Mouse (Mus musculus) kidney, adult 8-10 months (tissue): ENCODE data around the gene Proser2.
"Not testable (repeated sequence)": the region's sequence is repeated elsewhere in the genome, so short reads cannot be mapped to it uniquely, and the experiment has no call there.

Experiments
- DNase-seq, 2 experiments: peaks; one replicate each; pipeline ENCODE4 v3.0.0; 2022

Proser2 gene

DNA sequence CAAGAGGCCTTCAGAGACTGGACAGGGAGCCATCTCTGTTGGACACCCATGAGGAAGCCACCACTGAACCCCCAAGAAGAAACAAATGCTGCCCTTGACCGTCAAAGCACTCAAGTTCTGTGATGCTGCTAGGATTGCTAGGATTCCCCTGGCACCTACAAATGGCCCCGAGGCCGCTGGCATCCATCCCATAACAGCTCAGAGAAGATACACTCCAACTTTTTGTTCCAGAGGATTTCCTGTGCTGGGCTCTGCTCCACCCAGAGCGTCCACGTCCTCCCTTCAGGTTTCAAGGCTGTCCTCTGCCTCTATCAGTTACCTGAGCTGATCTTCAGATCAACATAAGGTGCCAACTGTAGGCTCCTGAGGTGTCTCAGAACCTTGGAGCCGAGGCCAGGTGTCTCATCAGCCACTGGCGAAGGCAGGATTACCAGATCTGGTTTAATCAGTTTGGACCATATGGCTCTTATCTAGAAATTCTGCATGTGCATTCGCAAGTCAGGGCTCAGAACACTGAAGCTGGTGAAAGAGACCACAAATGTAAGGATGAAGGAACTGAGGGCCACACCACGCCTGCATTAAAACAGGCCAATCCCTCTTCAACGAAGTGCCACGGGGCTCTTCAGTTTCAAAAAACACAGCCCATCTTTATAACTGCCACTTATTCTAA lies 1.7 kb downstream of the Proser2 start:
- no peak for DNase-seq

DNA sequence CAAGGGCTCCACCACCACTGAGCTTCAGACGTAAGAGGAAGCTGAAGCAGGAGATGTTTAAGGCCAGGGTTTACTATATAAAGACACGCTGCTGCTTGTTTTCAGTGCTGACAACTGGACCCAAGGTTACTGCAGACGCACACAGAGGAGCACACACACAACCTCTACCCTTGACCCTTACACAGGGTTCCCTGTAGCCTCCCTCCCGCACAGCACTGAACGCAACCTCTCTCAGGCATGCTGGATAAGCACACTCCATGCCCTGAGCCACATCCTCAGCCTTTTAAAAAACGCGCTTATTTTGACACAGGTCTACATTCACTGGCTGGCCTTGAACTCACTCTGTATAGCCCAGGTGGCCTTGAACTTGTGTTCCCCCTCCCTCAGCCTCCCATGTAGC lies 7.0 kb downstream of the Proser2 start:
- no peak for DNase-seq

DNA sequence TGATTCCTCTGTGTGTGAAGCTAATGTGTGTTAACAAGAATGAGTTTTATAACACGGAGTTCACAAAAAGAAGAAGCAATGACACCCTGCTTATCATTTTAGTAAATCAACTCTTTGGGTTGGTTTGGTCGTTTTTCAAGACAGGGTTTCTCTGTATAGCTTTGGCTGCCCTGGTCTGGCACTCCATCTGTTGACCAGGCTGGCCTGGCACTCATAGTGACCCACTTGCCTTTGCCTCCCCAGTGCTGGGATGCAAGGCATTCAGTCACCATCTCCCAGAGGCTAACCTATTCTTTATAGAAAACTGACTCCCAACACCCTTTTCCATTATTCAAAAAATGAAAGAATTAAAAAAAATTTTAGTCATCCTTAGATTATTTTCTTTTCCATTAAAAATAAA lies 8.9 kb downstream of the Proser2 start:
- no peak for DNase-seq

DNA sequence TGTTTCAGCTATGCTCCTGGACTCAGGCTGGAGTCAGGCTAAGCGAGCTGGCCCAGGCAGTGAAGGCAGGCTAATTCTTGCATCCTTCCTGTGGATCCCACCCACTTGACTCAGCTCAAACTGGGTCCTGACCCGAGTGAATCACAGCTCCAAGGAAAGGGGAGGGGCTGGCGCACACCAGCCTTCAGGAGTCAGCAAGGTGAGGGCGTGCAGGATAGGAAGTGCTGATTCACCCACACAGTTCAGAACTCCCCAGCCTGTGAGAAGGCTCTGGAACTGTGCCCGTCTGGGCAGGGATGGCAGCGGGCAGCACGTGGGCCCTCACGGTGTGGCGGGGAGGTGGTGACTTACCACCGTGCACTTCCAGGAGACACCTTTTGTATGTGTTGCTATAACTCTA lies 11.8 kb downstream of the Proser2 start:
- DNase-seq, result peak; percentile 46 to 54

DNA sequence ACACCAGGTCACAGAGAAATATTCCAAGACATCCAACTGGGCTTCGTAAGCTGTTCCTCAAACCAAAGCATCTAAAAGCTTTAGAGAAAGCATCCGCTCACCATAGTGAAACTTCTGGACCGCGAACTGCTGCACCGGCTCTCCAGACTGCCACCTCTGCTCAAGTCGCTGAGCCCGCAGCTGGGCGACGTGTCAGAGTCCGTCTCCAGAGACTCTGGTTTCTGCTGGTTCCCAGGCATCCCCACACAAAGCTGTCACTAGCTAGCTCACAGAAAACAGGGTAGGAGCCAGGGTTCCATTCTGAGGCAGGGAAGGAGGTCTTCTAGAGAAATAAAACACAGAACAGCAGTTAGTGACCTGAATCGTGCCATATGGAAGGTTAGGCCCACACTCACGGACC lies 16.2 kb downstream of the Proser2 start:
- no peak for DNase-seq

DNA sequence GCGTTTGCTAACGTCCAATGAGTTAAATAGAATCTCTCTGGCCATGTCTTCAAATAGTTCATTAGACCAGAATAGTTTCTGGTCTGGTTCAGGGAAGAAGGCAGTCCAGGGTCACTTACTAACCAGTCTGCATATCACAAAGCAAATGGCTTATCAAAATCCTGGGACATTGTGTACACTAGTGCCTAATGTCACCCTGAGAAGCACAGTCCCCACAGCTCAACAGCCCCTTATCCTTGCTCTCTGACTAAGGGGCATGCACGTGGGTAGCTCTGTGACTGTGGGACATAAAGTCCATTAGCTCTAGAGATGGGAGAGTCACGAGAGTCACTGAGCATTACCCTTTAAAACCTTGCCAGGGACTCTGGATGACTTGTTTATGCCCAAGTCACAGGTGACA lies 17.4 kb downstream of the Proser2 start:
- no peak for DNase-seq

DNA sequence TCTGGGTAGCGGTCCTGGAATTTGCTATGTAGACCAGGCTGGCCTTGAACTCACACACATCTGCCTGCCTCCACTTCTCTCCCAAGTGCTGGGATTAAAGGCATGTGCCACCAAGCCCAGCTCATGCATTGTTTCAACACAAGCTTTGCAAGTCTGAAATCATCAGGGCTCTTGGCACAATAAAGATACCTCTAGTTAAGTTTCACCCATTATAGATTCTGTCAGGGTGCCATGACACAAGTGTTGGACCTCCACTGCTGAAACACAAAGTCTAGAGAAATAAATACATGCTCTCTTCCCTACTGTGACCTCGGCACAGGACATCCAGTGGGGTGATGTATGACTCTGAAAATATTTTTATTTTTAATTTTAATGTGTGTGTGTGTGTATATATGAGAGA lies 24.6 kb downstream of the Proser2 start:
- DNase-seq, result no peak

DNA sequence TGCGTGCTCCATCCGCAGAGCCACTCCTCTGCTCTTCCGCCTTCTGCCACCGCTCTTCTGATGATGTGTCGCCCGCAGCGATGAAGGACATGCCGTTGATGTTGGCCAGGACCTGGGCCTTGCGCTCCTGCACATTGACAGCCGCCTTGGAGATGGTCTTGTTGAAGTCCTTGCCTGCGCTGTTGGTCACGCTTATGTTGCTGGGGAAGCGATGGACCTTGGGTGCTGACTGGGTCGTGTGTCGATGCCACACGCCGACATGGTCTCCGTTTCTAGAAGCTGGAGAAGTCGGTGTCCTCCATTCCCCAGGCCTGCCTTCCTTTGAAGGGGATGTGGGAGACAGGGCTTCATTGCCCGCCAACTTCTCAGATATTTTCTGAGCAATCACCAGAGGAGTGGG lies 29.3 kb downstream of the Proser2 start:
- no peak for DNase-seq

DNA sequence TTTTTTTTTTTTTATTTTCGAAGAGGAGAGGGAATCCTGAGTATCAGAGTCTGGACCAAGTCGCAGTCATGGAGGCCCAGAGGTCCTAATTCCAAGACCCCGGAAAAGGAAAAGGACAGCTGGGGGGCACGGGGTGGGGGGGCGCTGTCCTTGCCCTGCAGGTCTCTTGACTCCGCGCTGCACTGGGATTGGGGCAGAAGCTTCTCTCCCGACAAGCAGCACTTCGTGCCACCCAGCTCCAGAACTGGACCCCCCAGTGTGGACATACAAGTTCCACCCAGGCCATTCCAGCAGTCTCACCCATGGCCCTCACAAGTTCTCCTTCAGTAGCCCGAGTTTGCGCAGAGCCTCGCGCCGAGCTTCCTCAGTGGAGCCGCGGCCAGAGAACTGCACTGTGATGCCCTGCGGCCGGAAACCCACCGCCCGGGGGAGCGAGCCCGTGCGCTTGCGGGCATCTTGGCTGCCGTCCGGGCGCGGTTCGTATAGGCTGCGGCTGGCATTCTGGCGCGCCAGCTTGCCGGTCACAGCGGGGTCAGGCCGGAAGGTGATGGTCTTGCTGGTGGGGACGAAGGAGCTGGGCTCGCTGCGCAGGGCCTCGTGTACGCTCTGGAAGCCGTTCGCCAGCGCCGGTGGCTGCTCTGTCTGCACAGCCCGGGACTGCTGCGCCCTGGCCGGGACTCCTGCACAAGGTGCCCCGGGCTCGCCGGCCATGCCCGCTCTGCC lies 29.8 kb downstream of the Proser2 start:
- DNase-seq, result no peak

DNA sequence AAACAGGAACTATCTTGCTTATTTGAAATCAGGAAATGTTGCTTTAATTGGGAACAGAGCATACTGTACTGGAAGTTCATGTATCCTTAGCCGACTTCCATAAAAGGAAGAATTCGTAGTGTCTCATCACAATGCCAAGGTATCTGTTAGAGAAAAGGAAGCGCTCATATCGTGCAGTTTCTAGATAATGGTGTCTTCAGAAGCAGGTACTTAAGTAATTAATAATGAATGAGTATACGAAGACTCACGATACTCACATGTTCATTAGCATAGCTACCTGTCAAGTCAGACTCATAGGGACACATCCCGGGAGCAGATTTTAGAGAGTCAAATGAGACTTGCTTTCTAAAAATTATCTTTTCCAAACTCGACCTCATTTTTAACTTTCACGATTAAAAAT lies 30.6 kb downstream of the Proser2 start:
- DNase-seq, result no peak

DNA sequence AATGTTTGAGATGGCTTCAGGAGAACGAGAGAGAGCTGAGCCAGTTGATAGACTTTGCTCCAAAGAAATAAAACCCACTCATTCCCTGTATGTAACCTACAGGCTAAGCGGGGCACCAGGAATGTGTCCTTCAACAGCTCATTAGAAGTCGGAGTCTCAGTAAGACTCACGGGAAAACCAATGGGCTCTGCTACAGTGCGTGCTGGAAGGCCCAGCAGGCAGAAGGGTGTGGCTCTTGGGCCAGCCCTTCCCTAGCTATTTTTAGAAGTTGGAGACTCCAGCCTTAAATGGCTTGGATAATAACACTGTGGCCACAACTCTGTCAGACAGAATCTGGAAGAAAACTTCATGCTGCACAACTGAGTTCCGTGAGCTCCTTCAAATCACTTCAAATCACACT lies 31.1 kb downstream of the Proser2 start:
- DNase-seq, result peak in 1 of 2 experiments; percentile 15

DNA sequence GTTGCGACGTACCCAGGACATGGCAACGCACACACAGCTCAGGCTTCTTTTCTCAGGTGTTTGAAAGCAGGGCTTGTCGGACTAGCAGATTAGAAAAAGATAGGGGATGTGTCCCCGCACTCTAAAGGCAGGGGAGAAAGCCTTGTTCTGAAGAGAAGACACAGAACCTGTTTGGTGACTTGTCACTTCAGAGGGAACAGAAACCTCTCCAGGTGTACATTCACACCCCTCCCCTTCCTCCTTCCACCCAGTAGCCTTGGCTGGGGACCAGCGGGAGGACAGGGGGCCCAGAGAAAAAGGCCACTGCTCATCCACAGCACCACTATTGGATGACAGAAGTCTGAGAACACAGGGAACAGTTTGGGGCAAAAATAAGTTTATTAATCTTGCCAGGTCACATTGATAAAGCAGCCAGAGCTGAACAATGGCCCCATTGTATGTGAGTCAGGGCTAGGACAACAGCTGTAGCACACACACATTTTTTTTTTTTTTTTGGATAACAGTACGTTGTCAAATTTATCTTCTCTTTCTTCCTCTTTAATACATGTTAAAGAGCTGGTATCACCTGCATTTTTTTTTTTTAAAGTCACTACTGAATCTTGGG lies 32.8 kb downstream of the Proser2 start:
- no peak for DNase-seq

DNA sequence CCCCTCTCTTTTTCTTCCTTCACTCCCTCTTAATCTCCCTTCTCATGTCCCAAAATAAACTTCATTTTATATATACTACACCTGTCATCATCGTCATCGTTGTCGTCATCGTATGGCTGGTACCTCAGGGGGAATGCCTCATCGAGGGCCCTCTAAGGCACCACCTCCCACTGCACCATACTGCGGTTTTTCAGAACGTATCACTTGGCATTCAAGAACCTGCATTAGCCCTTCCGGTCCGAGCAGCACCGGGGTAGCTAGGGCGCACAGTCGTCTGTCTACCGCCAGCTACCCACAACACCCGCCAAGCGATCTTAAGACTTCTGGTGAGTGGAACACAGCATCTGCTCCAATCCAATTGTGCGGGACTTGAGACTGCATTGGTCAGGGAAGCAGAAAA lies 40.1 kb downstream of the Proser2 start:
- DNase-seq, result not testable (repeated sequence)

DNA sequence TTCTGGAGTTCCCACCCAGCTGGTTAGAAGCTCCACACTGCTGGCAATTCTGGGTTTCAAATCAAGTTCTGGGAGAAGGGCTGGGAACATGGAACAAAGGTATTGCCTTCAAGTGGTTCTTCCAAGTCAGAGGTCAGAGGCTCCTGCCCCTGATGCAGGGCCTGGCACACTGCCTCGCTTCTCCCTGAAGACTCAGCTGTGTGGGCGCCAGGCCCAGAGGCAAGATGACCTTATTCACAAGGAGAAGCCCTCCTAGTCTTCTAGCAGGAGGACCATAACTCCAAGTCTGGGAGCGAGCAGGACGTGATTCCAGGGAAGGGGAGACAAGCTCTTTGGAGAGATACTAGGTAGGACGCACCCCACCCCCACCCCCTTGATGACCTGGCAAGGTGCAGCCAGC lies 42.9 kb downstream of the Proser2 start:
- no peak for DNase-seq

DNA sequence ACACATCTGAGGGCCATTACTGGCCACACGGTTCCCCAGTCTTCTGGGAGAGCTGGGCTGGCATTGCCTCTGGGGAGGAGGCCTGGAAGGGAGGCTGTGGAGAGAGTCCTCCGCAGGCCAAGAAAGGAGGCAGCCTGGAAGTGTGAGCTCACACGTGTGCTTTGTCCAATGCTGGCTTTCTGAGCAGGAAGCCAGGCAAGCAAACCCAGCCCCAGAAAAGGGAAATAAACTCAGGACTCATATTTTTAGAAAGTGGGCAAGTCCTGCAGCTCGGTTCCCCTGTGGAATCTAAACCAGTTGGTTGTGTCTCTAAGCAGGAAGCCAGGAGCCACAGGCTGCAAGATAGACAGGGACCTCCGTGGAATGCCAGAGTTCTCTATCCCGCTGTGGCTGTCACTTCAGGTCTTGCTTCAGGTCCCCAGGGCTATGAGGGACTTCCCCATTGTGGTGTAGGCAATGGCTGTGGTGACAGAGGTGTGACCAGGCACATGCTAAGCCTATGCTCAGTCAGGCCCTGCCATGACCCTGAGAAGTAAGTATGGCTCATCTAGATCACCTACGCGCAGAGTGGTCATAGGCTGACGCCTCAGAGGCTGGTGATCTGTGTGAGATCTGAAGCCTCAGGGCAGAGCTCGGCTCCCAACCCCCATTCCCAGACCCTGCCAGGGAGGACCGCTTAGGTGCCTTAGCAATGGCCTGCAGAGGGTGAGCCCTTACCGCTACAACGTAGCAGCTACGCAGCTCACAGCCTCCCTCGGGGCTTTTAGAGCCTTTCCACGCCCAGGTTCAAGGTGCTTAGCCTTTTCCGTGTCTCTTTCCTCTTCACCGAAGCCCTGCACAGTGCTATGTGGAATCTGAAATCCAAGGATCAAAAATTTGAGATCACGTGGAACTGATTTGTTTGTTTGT lies 44.1 kb downstream of the Proser2 start:
- DNase-seq, result no peak

DNA sequence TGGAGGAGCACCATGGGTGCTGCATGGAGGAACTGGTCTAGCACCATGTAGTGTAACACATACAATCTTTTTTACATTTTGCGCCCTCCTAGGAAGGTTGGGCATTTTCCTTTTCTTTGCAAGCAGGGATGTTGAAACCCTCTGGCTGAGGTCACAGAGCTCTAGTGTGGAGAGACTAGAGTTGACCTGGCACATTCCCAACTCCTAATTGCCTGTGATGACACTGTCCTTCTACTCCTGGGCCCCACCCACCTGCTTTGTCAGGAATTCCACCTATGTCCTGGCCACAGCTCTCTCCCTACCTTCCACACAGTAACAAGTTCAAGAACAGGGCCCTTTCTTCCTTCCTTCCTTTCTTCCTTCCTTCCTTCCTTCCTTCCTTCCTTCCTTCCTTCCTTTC lies 46.3 kb downstream of the Proser2 start:
- no peak for DNase-seq

DNA sequence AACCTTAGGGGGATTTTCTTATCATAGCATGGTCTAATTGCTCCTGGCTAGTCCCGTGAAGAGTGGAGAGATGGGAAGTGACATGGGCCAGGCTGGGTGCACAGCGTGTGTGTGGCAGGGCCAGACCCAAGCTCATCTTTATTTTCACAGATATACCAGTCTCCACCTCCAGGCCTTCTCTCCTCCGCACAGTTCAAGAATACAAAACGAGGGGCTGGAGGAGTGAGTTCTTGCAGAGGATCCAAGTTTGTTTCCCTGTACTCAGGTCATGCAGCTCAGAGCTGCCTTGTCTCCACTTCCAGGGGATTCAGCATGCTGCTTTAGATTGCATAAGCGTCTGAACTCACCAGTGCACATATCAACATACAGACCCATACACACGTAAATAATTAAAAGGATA lies 47.4 kb downstream of the Proser2 start:
- no peak for DNase-seq

DNA sequence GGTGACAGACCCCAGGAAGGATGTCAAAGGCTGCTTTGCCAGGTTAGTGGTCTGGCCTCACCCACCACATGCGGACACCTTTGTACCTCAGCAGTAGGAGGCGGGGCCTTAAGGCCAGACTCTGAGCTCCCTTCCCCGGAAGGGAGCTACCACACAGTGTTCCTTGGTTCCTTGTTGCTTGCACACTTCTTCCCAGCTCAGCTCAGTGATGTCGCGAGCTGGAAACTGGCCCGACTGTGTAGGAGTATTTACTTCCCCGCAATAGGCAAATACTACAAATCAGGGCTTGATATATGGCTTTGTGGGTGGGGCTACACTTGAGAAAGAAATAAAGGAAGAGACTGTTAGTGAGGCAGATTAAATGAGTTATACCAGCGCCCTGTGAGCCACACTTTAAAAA lies 48.9 kb downstream of the Proser2 start:
- no peak for DNase-seq

DNA sequence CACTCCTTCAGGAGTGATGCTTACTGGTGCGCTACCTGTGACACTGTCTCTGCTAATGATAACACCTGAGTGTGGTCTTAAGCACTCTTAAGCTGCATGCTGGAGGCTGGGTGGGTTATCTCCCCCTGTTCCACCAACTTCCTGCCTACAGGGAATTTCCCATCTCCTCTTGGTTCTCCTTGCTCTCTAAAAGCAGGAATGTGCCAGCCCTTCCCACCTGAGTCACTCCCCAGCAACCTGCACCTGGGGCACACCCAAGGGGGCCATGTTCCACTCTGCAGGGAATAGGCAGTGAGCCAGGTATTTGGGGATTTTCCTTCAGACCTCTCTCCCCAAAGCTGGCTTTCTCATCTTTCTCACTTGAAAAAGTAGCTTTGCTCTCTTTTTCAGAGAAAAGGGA lies 50.0 kb downstream of the Proser2 start:
- no peak for DNase-seq

DNA sequence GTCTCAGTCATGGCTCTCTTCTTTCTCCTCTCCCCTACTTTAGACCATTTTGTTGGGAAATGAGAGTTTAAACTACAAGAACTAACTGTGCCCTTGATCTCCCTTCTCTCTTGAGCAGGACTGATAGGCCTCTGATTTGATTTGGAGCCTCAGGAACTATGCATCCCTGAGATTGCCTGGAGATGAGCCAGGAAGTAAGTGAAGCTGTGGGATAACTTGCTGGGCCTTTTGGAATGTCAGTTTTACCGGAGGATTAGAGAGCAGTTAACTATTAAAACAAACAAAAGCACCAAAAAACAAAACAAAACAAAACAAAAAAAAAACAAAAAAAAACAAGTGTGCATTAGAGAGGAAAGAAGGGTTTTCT lies 54.5 kb downstream of the Proser2 start:
- DNase-seq, result no peak

DNA sequence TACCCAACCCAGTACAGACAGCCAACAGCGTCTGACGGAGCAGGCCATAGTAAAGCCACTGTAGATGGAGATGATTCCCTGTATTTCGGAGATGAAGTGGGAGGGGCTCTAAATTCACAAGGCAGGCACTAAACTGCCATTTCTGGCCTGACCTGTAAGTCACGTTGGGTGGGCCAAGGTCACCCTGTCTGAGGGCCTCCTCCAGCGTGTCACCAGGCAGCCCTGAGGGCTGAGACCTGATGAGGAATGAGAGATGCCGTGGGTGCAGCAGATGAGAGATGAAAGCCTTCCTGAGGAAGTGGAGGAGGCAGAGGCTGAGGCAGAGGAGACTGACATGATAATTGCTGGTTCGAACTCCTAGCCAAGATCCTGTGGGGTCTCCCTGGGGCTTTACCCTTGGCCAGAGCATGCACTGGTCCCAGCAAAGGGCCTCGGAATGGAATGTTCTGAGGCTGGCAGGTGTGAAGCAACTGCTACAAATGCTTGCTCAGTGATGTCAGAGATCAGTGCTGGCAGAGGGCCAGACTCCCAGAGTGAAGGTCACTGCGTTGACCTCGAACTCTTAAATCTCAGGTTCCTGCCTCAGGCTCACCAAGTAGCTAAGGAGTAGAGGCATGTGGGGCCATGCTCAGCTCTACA lies 55.0 kb downstream of the Proser2 start:
- peak; percentile 69 to 74 for DNase-seq

DNA sequence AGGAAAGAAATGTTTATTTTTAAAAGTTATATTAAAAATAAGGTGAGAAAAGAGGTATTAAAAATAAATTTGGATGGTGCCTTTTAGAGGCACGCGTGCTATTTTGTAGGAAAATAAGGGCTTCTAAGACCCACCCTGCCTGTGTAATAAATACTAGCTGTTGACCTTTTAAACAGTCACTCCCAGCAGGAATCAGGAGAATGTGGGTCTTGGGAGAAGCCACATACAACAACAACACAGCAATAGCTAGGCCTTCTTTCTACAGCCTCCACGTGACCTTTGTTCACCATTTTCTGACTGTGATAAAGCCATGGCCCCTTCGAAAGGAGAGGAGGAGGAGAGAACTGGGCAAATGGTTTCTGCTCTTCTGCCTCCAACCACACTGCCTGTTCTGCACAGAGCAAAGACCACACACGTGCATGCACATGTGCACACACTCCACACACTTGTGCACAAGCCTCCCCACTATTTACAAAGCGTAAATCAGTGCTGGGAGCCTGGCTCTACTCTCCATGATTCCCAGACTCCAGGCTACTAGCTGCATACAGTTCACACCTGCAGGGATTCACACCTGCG lies 57.2 kb downstream of the Proser2 start:
- no peak for DNase-seq
